Mouse (Mus musculus) hindbrain, embryonic 11.5 days (tissue): ENCODE measurements around the gene Cd96. TPM values are rescaled to one million over a fixed set of nuclear protein-coding genes. Genes with fewer than 3 reads are reported as not detected.
"Not testable (repeated sequence)": the region's sequence is repeated elsewhere in the genome, so short reads cannot be mapped to it uniquely, and the experiment has no call there.

Source experiments
- ATAC-seq: fragments of 200-750 bp; cut with Nextera tagmentation; 2 replicates; pipeline ENCODE4 v1.8.0; 2017; ENCODE audit warnings: mild to moderate bottlenecking, moderate TSS enrichment, moderate library complexity; ENCODE audit not compliant: low FRiP score
- DNase-seq: peaks from one replicate; pipeline ENCODE4 v3.0.0-alpha.2; 2015; ENCODE audit warnings: low spot score
- H3K27ac ChIP-seq: fragments of 300-500 bp; sonication (generic); 2 replicates; pipeline ENCODE4 v1.5.1; 2014; ENCODE audit warnings: mild to moderate bottlenecking, low read depth, low read length
- H3K27me3 ChIP-seq: fragments of 300-500 bp; sonication (generic); 2 replicates; pipeline ENCODE4 v1.6.1; 2014; ENCODE audit warnings: mild to moderate bottlenecking, low read length, moderate library complexity, mixed read lengths; ENCODE audit not compliant: control insufficient read depth, insufficient read depth
- H3K36me3 ChIP-seq: fragments of 300-500 bp; sonication (generic); 2 replicates; pipeline ENCODE4 v1.6.1; 2014; ENCODE audit warnings: mild to moderate bottlenecking, low read length, moderate library complexity, mixed read lengths; ENCODE audit not compliant: control insufficient read depth, insufficient read depth
- H3K4me1 ChIP-seq: fragments of 300-500 bp; sonication (generic); replicated peaks from 2 replicates; pipeline ENCODE4 v1.6.1; 2014; ENCODE audit warnings: low read length, mixed read lengths; ENCODE audit not compliant: control insufficient read depth, insufficient read depth
- H3K4me2 ChIP-seq: fragments of 300-500 bp; sonication (generic); replicated peaks from 2 replicates; pipeline ENCODE4 v1.6.1; 2014; ENCODE audit warnings: mild to moderate bottlenecking, low read depth, low read length
- H3K4me3 ChIP-seq: fragments of 300-500 bp; sonication (generic); 2 replicates; pipeline ENCODE4 v1.5.1; 2014; ENCODE audit warnings: low read depth, low read length
- H3K9ac ChIP-seq: fragments of 300-500 bp; sonication (generic); 2 replicates; pipeline ENCODE4 v1.6.1; 2014; ENCODE audit warnings: low read depth, low read length
- H3K9me3 ChIP-seq: fragments of 300-500 bp; sonication (generic); 2 replicates; pipeline ENCODE4 v1.6.1; 2016; ENCODE audit warnings: low read length; ENCODE audit not compliant: control insufficient read depth
- WGBS: fragments of 180-500 bp; shearing (Covaris S2); extraction: QIAGEN DNeasy Blood & Tissue Kit; methylation state at CpG from one replicate; pipeline ENCODE4 v1.1.7; 2014; 5-methylcytosine and 5-hydroxymethylcytosine counted together
- polyA plus RNA-seq: library from polyadenylated mRNA; unstranded; fragments of >200 nt; fragmentation: Nextera tagmentation; extraction: Ambion mirVana; gene quantifications from 2 replicates; pipeline ENCODE4 v1.2.1, GENCODE M21; 2014

Cd96 gene
- polyA plus RNA-seq: 0.08 TPM in 1 of 2 replicates, not detected in the other

DNA sequence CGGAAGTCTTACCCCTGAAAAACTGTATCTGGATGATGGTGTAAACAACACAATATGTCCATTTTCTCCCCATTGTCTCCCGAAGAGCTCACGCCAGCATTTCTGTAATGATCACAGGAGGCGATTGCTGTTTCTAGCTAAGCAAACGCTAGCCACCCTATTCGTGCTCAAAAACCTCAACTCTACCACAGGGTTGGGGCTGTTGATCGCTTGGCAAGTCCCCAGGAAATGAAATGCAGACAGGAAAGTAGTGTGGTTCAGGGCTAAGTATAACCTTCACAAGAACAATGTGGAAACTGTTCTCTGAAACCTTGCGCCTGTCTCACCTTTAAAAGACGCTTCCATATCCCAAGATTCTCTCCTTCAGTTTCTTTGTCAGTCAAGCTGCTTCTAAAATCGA lies at the start of gene Cd96:
Gene Cd96 (minus strand): TSS at position 232 of the 400 bp plus-strand sequence.
- Histone ChIP-seq H3K9me3 (no peaks in the 10 kb centered on the region), H3K36me3 (no peaks in the 10 kb centered on the region), H3K4me3 (no peak within 1 kb of the TSS), H3K4me1 (no peaks in the 10 kb centered on the region), H3K27ac (no peak within 1 kb of the TSS), H3K27me3 (no peaks in the 10 kb centered on the region), H3K9ac (no peak within 1 kb of the TSS), H3K4me2 (no peak within 1 kb of the TSS)
- DNase-seq (no peak), ATAC-seq (no peak)
- WGBS: 86% methylated on average over 10 of the region's 10 CpGs

DNA sequence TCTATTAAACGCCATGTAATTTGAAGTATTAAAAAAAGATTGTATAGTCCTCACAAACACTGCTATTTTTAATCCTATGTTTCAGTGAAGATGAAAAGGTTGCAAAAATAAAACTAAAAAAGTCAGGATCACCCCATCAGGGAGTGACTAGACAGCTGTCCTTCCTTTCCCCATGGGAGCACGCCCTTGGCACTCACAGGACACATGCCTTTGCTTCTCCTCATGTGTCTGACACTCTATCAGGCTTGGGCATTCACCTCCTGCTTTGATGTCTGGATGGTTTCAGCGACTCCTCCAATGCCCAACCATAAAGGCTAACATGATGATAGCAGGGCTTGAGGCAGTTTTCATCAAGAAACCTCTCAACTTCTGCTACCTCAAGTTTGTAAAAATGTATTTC lies 46.9 kb upstream of the Cd96 start:
- no peaks in the 10 kb centered on the region for H3K36me3 ChIP-seq

DNA sequence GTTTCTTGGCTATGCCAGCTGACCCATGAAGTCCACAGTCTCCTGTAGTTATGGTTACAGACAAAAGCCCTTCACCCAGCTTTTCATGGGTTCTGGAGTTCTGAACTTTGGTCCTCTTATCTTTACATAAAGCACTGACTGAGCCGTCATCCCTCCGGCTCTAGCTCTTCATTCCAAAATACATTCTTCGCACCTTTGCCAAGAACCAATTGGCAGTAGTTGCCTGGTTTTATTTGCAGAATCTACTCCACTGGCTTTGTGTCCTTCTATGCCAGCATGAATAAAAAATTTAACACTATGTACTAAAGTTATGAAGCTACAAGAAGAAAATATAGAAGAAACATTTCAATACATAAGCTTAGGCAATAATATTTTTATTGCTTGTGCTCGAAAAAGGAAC lies 45.3 kb upstream of the Cd96 start:
- H3K36me3 ChIP-seq: no peaks in the 10 kb centered on the region
- no peak overlapping the region for H3K9ac ChIP-seq
- no peaks in the 10 kb centered on the region for H3K9me3 ChIP-seq
- no peaks in the 10 kb centered on the region for H3K4me1 ChIP-seq
- no peaks in the 10 kb centered on the region for H3K27me3 ChIP-seq
- no peak overlapping the region for H3K4me3 ChIP-seq
- no peak overlapping the region for H3K4me2 ChIP-seq
- DNase-seq: no peak
- no peak for ATAC-seq
- 86% methylated on average over 4 of the region's 4 CpGs for WGBS
- H3K27ac ChIP-seq: no peak overlapping the region

More for the DNA sequence above, 46.9 kb upstream of the Cd96 start:
- Histone ChIP-seq H3K4me1 (no peaks in the 10 kb centered on the region), H3K9me3 (no peaks in the 10 kb centered on the region), H3K27ac (no peak overlapping the region), H3K4me2 (no peak overlapping the region), H3K4me3 (no peak overlapping the region), H3K27me3 (no peaks in the 10 kb centered on the region), H3K9ac (no peak overlapping the region)
- DNase-seq (no peak), ATAC-seq (no peak)
- WGBS: 72% methylated on average over 3 of the region's 3 CpGs

DNA sequence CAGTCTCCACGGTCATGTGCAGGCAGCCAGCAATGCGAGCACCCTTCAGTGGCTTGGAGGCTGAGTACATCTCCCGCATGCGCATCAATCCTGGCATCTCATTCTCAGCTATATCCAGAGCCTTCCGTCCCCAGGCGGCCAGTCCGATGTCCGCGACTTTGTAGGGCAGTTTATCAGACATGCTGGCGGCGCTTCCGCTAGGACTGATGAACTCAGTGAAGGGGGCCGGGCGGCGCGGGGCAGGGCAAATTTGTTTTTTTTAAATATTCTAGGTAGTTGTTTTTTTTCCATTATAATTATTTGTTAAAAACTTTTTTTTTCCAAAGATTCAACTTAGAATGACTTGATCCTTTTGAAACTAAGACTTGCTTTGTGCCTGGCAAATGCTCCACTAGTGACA lies 34.8 kb upstream of the Cd96 start, which contains the start of gene Gm4737:
Gene Gm4737 (minus strand): TSS at position 246 of the 400 bp plus-strand sequence.
- WGBS: 97% methylated on average over 8 of the region's 16 CpGs
- DNase-seq, H3K4me3 ChIP-seq, ATAC-seq, H3K36me3 ChIP-seq, H3K9ac ChIP-seq, H3K9me3 ChIP-seq, H3K4me1 ChIP-seq, H3K4me2 ChIP-seq, H3K27ac ChIP-seq, H3K27me3 ChIP-seq: not testable (repeated sequence)

DNA sequence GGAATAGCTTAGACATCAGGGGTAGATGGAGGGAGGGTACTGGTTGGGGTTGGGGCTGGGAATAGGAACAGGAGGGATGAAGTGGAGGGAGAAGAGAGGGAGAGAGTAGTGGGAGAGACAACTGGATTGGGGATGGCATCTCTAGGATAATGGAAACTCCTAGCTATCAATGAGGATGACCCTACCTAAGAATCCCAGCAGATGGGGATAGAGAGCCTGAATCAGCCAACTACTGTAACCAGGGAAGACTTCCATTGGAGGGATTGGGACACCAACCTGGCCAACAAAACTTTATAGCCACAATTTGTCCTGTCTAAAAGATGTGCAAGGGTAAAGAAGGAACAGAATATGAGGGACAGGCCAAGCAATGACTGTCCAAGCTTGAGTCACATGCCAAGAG lies 31.1 kb upstream of the Cd96 start:
- no peak overlapping the region for H3K4me2 ChIP-seq
- H3K4me1 ChIP-seq: no peaks in the 10 kb centered on the region
- H3K9me3 ChIP-seq: no peaks in the 10 kb centered on the region

DNA sequence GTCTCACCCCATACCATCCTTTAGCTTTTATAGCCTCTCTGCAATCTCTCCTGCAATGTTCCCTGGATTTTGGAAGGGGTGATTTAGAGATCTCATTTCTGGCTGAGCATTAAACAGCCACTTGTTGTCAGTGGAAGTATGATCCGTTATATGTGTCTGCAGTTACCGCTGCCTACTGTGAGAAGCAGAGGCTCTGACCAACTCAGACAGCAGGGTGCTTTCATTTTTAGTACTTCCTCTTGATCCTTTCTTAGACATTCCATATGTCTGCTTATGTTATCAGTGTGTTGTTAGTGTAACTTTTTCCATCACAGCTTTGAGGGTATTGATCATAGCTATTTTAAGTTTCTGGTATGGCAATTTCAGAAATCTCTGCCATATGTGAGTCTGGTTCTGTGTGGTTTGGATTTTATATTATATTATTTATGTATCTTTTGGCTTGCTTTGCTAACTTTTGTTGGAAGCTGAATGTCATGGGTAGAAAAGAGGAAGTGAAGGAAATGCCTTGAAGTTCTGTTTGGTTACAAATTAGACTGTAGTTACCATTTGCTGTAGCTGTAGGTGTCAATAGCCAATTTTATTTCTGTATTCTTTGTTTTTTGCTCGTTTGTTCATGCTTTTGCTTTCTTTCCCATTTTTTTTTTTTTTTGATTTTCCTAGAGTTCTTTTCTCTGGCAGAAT lies 28.8 kb upstream of the Cd96 start:
- Histone ChIP-seq H3K4me3 (no peak overlapping the region), H3K27ac (no peak overlapping the region), H3K27me3 (no peaks in the 10 kb centered on the region), H3K36me3 (no peaks in the 10 kb centered on the region), H3K4me2 (no peak overlapping the region), H3K9ac (no peak overlapping the region), H3K4me1 (no peaks in the 10 kb centered on the region), H3K9me3 (no peaks in the 10 kb centered on the region)
- ATAC-seq (no peak), DNase-seq (no peak)
- WGBS: 71% methylated on average over 3 of the region's 3 CpGs

More for the DNA sequence above, 31.1 kb upstream of the Cd96 start:
- Histone ChIP-seq H3K36me3 (no peaks in the 10 kb centered on the region), H3K27ac (no peak overlapping the region), H3K9ac (no peak overlapping the region), H3K4me3 (no peak overlapping the region), H3K27me3 (no peaks in the 10 kb centered on the region)
- no peak for ATAC-seq
- no peak for DNase-seq

DNA sequence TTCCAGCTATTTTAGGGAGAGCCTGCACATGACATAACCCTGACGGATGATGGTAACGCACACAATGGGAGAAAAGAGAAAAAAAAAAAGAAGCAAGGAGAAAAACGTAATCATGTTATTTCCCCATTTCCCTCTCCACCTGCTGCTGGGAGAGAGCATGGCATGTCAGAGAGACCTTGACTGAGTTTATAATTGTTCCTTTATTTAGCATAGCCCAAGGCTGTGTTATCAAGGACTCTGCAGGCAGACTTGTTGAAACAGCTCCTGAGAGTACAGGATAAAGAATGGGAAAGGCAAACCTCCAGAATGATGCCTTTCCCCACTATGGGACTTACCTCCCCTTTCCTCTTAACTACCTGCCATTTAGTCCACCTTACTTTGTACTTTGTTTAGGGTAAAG lies 26.9 kb upstream of the Cd96 start:
- H3K4me2 ChIP-seq: no peak overlapping the region
- ATAC-seq (no peak), DNase-seq (no peak)
- 65% methylated on average over 3 of the region's 3 CpGs for WGBS
- no peaks in the 10 kb centered on the region for H3K9me3 ChIP-seq
- H3K4me3 ChIP-seq: no peak overlapping the region
- no peaks in the 10 kb centered on the region for H3K4me1 ChIP-seq
- no peak overlapping the region for H3K9ac ChIP-seq
- H3K27ac ChIP-seq: no peak overlapping the region
- no peaks in the 10 kb centered on the region for H3K36me3 ChIP-seq
- no peaks in the 10 kb centered on the region for H3K27me3 ChIP-seq

DNA sequence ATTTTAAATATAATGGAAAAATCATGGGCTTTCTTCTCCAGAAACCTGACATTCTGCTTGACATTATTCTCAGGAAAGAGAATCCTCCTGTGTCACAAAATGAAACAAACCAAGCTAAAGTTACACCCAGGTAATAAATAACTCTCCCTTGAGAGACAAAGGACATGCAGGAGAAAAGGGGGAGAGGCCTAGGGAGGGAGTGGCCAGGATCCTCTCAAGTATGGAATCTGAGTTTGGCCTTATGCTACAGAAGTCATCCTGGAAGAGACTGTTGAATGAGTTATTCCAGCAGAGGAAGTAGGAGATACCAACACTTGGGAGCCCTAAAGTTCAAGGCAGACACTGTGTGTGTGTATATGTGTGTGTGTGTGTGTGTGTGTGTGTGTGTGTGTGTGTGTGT lies 2.2 kb upstream of the Cd96 start:
- no peak overlapping the region for H3K27ac ChIP-seq
- no peaks in the 10 kb centered on the region for H3K27me3 ChIP-seq
- DNase-seq (no peak), ATAC-seq (no peak)
- no peak overlapping the region for H3K4me2 ChIP-seq
- H3K9ac ChIP-seq: no peak overlapping the region
- no peak overlapping the region for H3K4me3 ChIP-seq
- H3K4me1 ChIP-seq: no peaks in the 10 kb centered on the region
- no peaks in the 10 kb centered on the region for H3K9me3 ChIP-seq
- no peaks in the 10 kb centered on the region for H3K36me3 ChIP-seq

DNA sequence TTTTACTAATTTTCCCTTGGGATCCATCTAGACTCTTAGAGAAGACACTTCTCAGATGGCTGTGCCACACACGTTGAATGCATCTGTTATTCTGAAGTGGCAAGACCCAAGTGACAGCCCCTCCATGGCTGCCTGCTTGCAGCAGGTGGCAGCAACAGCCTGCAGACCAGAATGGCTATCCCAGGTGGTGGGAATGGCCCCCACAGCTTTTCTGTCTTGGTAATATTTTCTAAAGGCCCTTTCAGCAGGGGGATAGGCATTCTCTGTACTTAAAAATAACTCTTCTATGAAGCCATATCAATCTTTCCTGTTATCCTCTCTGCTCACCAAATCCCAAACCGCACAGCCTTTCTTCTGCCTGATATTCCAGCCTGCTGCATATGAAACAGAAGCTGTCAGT lies 1.4 kb upstream of the Cd96 start:
- WGBS: 56% methylated on average over 2 of the region's 2 CpGs
- Histone ChIP-seq H3K27ac (no peak overlapping the region), H3K4me2 (no peak overlapping the region), H3K9ac (no peak overlapping the region), H3K36me3 (no peaks in the 10 kb centered on the region), H3K9me3 (no peaks in the 10 kb centered on the region), H3K4me3 (no peak overlapping the region), H3K27me3 (no peaks in the 10 kb centered on the region), H3K4me1 (no peaks in the 10 kb centered on the region)
- ATAC-seq (no peak), DNase-seq (peak; percentile 11)
